Mouse (Mus musculus): Measurements from ENCODE around the gene Hoxa7.
A peak's percentile ranks its signal among the peaks of the same experiment; 100 is the strongest.

The Hoxa7 gene

GRCm38 (mm10) chr6:52253511-52254500 lies 32.2 kb upstream of the Hoxa7 start:
- no peak for DNase-seq (ENCODE audit: low spot score in 2 of 2)

GRCm38 (mm10) chr6:52252775-52253376 lies 31.2 kb upstream of the Hoxa7 start:
- DNase-seq (ENCODE audit: low spot score in 2 of 2): no peak

GRCm38 (mm10) chr6:52252016-52252774 lies 30.5 kb upstream of the Hoxa7 start:
- DNase-seq (ENCODE audit: low spot score in 2 of 2): no peak

- no peak for DNase-seq (ENCODE audit: low spot score in 2 of 2)
Measured at GRCm38 (mm10) chr6:52251177-52251879, 29.7 kb upstream of the Hoxa7 start.

- no peak for DNase-seq (ENCODE audit: low spot score in 2 of 2)
Measured at GRCm38 (mm10) chr6:52249826-52250225, 28.2 kb upstream of the Hoxa7 start.

- DNase-seq (ENCODE audit: low spot score in 2 of 2): no peak
Measured at GRCm38 (mm10) chr6:52249415-52249738, 27.7 kb upstream of the Hoxa7 start.

- DNase-seq (ENCODE audit: low spot score in 2 of 2): no peak
Measured at GRCm38 (mm10) chr6:52248638-52249414, 27.2 kb upstream of the Hoxa7 start.

GRCm38 (mm10) chr6:52247766-52248637 lies 26.3 kb upstream of the Hoxa7 start:
- no peak for DNase-seq (ENCODE audit: low spot score in 2 of 2)

GRCm38 (mm10) chr6:52246916-52247315 lies 25.3 kb upstream of the Hoxa7 start:
- DNase-seq (ENCODE audit: low spot score in 2 of 2): no peak

- DNase-seq (ENCODE audit: low spot score in 2 of 2): no peak
Measured at GRCm38 (mm10) chr6:52246403-52246803, 24.7 kb upstream of the Hoxa7 start.

- no peak for DNase-seq (ENCODE audit: low spot score in 2 of 2)
Measured at GRCm38 (mm10) chr6:52245757-52246142, 24.1 kb upstream of the Hoxa7 start, which contains the start of gene Hoxa11. Hoxa11 (minus strand) TSS chr6:52245810.

- DNase-seq (ENCODE audit: low spot score in 2 of 2): no peak
Measured at GRCm38 (mm10) chr6:52245040-52245756, 23.5 kb upstream of the Hoxa7 start.

GRCm38 (mm10) chr6:52244471-52245039 lies 22.9 kb upstream of the Hoxa7 start:
- DNase-seq (ENCODE audit: low spot score in 2 of 2): no peak

- no peak for DNase-seq (ENCODE audit: low spot score in 2 of 2)
Measured at GRCm38 (mm10) chr6:52243681-52244121, 22.0 kb upstream of the Hoxa7 start.

GRCm38 (mm10) chr6:52242801-52243332 lies 21.2 kb upstream of the Hoxa7 start:
- no peak for DNase-seq (ENCODE audit: low spot score in 2 of 2)

GRCm38 (mm10) chr6:52241001-52241621 lies 19.5 kb upstream of the Hoxa7 start:
- DNase-seq (ENCODE audit: low spot score in 2 of 2): no peak

GRCm38 (mm10) chr6:52240389-52241000 lies 18.8 kb upstream of the Hoxa7 start, which contains the start of gene Hoxa10:
Hoxa10 (minus strand) TSS chr6:52240854.
- peak in 1 of 2 experiments; percentile 30 for DNase-seq (ENCODE audit: low spot score in 2 of 2)
